Mouse (Mus musculus): Measurements from ENCODE around the gene Mcur1. TPM values are rescaled to one million over a fixed set of nuclear protein-coding genes. Genes with fewer than 3 reads are reported as not detected.

Gene Mcur1
- polyA plus RNA-seq (2014; fragmentation: Illumina TruSeq; extraction: RNeasy Lipid Tissue Mini Kit (QIAGEN cat#74804); ENCODE audit: low read depth, low replicate concordance): 97.7 TPM

GRCm38 (mm10) chr13:43559711-43560457, at the start of gene Mcur1:
TSS of gene Mcur1 (minus strand) at chr13:43560191.

Other genes starting within 250 kb of the Mcur1 start
- 11.2 TPM for gene Sirt5, start 194.7 kb downstream of the Mcur1 start, polyA plus RNA-seq (2014; fragmentation: Illumina TruSeq; extraction: RNeasy Lipid Tissue Mini Kit (QIAGEN cat#74804); ENCODE audit: low read depth, low replicate concordance)
- gene Nol7, start 161.8 kb downstream of the Mcur1 start, polyA plus RNA-seq (2014; fragmentation: Illumina TruSeq; extraction: RNeasy Lipid Tissue Mini Kit (QIAGEN cat#74804); ENCODE audit: low read depth, low replicate concordance): 312 TPM
- gene Ranbp9, start 78.9 kb downstream of the Mcur1 start, polyA plus RNA-seq (2014; fragmentation: Illumina TruSeq; extraction: RNeasy Lipid Tissue Mini Kit (QIAGEN cat#74804); ENCODE audit: low read depth, low replicate concordance): 117 TPM
- gene Rnf182, start 55.5 kb upstream of the Mcur1 start, polyA plus RNA-seq (2014; fragmentation: Illumina TruSeq; extraction: RNeasy Lipid Tissue Mini Kit (QIAGEN cat#74804); ENCODE audit: low read depth, low replicate concordance): 0.13 TPM
- 30.6 TPM for gene Cd83, start 224.6 kb upstream of the Mcur1 start, polyA plus RNA-seq (2014; fragmentation: Illumina TruSeq; extraction: RNeasy Lipid Tissue Mini Kit (QIAGEN cat#74804); ENCODE audit: low read depth, low replicate concordance)

All from sigmoid colon, adult 10 weeks (tissue).